Mouse (Mus musculus): ENCODE data around the gene Fcho1. TPM values are rescaled to one million over a fixed set of nuclear protein-coding genes. Genes with fewer than 3 reads are reported as not detected.
A peak's percentile ranks its signal among the peaks of the same experiment; 100 is the strongest.

Fcho1 gene
- polyA plus RNA-seq, 1 experiment from 2014 or later, result 7.4 TPM

GRCm38 (mm10) chr8:71676020-71676741, 49.3 kb downstream of the Fcho1 start, which contains the start of gene Jak3:
TSS of gene Jak3 (plus strand) at chr8:71676296.
- Histone ChIP-seq H3K4me2 (replicated peaks; ENCODE audit: low read depth, low read length) (peak within 1 kb of the TSS; percentile 65), H3K36me3 (ENCODE audit: control insufficient read depth, insufficient read depth, low read length) (no peaks in the 10 kb centered on the region), H3K9ac (replicated peaks; ENCODE audit: low read depth, low read length) (peak within 1 kb of the TSS; percentile 54), H3K27ac (ENCODE audit: low read length) (peak within 1 kb of the TSS; percentile 75; the same call in 1 of the 2 replicates), H3K27me3 (ENCODE audit: control insufficient read depth, insufficient read depth, low read length) (peaks cover 27% of the 10 kb centered on the region), H3K9me3 (ENCODE audit: control insufficient read depth, low read depth, low read length) (no peaks in the 10 kb centered on the region), H3K4me1 (ENCODE audit: control insufficient read depth, insufficient read depth, low read length) (peaks cover 12% of the 10 kb centered on the region; the same call in 1 of the 2 replicates), H3K4me3 (ENCODE audit: low read depth, low read length) (peak within 1 kb of the TSS; percentile 58)
- peak; percentile 42; the same call in 1 of the 2 replicates for ATAC-seq (ENCODE audit: insufficient number of reproducible peaks, insufficient read depth, low FRiP score, low read depth)
- 2% methylated on average over 40 of the region's 40 CpGs for WGBS

DNA sequence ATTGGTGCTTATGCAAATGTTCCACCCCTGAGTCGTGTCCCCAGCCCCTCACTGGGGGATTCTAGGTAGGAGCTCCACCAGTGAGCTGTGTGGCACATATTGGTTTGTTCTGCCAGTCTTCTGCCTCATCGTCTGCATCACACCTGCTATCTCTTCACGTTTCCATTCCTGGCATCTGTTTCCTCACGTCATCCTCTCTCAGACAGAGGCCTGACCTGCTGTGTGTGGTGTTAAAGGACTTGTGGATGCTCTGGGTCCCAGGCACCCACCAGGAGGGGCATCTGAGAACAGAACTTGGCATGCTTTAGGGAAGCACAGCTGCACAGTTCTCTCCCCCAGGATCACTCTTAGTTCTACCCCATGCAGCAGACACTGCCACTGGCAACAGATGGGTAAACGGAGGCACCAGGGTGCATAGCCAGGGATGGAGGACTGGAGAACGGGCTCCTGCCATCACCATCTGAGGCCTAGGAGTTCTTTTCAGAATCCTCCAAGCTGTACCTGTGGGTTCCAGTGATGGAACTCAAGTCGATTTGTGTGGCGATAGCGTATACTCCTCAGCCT, 50.0 kb downstream of the Fcho1 start:
- H3K9me3 ChIP-seq (ENCODE audit: control insufficient read depth, low read depth, low read length), result no peaks in the 10 kb centered on the region
- peak overlapping the region; percentile 58 for H3K4me3 ChIP-seq (ENCODE audit: low read depth, low read length)
- peak overlapping the region; percentile 65 for H3K4me2 ChIP-seq (replicated peaks; ENCODE audit: low read depth, low read length)
- no peak for ATAC-seq (ENCODE audit: insufficient number of reproducible peaks, insufficient read depth, low FRiP score, low read depth)
- WGBS, result 40% methylated on average over 9 of the region's 9 CpGs
- peak overlapping the region; percentile 75; the same call in 1 of the 2 replicates for H3K27ac ChIP-seq (ENCODE audit: low read length)
- H3K27me3 ChIP-seq (ENCODE audit: control insufficient read depth, insufficient read depth, low read length), result peaks cover 22% of the 10 kb centered on the region
- peaks cover 17% of the 10 kb centered on the region; the same call in 1 of the 2 replicates for H3K4me1 ChIP-seq (ENCODE audit: control insufficient read depth, insufficient read depth, low read length)
- no peaks in the 10 kb centered on the region for H3K36me3 ChIP-seq (ENCODE audit: control insufficient read depth, insufficient read depth, low read length)
- H3K9ac ChIP-seq (replicated peaks; ENCODE audit: low read depth, low read length), result no peak overlapping the region

DNA sequence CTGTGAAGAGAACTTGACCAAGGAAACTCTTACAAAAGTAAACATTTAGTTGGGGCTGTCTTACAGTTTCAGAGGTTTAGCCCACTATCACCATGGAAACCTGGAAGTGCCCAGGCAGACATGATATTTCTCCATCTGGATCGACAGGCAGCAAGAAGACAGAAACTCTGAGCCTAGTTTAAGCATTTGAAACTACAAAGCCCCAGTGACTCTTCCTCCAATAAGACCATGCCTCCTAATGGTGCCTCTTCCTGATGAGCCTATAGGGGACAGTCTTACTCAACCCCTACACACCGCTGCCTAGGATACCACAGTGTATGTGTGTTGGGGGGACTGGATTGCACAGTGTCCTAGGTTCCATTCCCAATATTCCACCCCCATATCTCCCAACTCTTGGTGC, 51.4 kb downstream of the Fcho1 start:
- H3K9ac ChIP-seq (replicated peaks; ENCODE audit: low read depth, low read length), result no peak overlapping the region
- H3K27ac ChIP-seq (ENCODE audit: low read length), result no peak overlapping the region
- WGBS, result 72% methylated on average over 2 of the region's 2 CpGs
- ATAC-seq (ENCODE audit: insufficient number of reproducible peaks, insufficient read depth, low FRiP score, low read depth), result no peak
- H3K27me3 ChIP-seq (ENCODE audit: control insufficient read depth, insufficient read depth, low read length), result peaks cover 9% of the 10 kb centered on the region
- no peak overlapping the region for H3K4me3 ChIP-seq (ENCODE audit: low read depth, low read length)
- no peaks in the 10 kb centered on the region for H3K9me3 ChIP-seq (ENCODE audit: control insufficient read depth, low read depth, low read length)
- peaks cover 11% of the 10 kb centered on the region; the same call in 1 of the 2 replicates for H3K4me1 ChIP-seq (ENCODE audit: control insufficient read depth, insufficient read depth, low read length)
- no peak overlapping the region for H3K4me2 ChIP-seq (replicated peaks; ENCODE audit: low read depth, low read length)
- H3K36me3 ChIP-seq (ENCODE audit: control insufficient read depth, insufficient read depth, low read length), result no peaks in the 10 kb centered on the region

- Histone ChIP-seq H3K27ac (ENCODE audit: low read length) (no peak overlapping the region), H3K4me1 (ENCODE audit: control insufficient read depth, insufficient read depth, low read length) (peaks cover 16% of the 10 kb centered on the region; the same call in 1 of the 2 replicates), H3K9ac (replicated peaks; ENCODE audit: low read depth, low read length) (no peak overlapping the region), H3K9me3 (ENCODE audit: control insufficient read depth, low read depth, low read length) (no peaks in the 10 kb centered on the region), H3K4me2 (replicated peaks; ENCODE audit: low read depth, low read length) (peak overlapping the region; percentile 99; the same call in 1 of the 2 replicates), H3K27me3 (ENCODE audit: control insufficient read depth, insufficient read depth, low read length) (no peaks in the 10 kb centered on the region), H3K4me3 (ENCODE audit: low read depth, low read length) (peak overlapping the region; percentile 45; the same call in 1 of the 2 replicates), H3K36me3 (ENCODE audit: control insufficient read depth, insufficient read depth, low read length) (no peaks in the 10 kb centered on the region)
- no peak for ATAC-seq (ENCODE audit: insufficient number of reproducible peaks, insufficient read depth, low FRiP score, low read depth)
- WGBS, result 62% methylated on average over 6 of the region's 6 CpGs
Measured at GRCm38 (mm10) chr8:71672168-71672735, 53.3 kb downstream of the Fcho1 start.

DNA sequence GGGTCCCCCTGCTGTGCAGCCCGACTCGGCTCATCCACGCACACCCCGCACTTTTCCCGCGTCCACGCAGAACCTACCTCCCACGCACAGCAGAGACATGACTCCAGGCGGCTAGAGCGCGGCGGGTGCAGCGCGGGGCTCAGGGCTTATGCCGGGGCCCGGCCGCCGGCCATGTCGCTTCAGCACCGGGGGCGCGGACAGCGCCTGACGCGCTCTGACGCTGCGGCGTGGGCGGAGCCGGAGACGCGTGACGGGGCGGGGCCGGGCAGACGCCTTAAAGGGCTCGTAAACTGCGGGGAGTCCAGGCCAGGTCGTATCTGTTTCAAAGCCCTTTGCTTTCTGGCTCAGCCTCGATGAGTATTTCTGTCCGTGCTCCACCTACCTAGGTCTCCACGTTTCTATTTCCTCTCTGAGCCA, 54.0 kb downstream of the Fcho1 start, which contains the start of gene Unc13a:
TSS of gene Unc13a (minus strand) at position 209 of the 417 bp plus-strand sequence.
- no peak within 1 kb of the TSS for H3K27ac ChIP-seq (ENCODE audit: low read length)
- no peaks in the 10 kb centered on the region for H3K36me3 ChIP-seq (ENCODE audit: control insufficient read depth, insufficient read depth, low read length)
- H3K4me1 ChIP-seq (ENCODE audit: control insufficient read depth, insufficient read depth, low read length), result peaks cover 16% of the 10 kb centered on the region; the same call in 1 of the 2 replicates
- H3K4me2 ChIP-seq (replicated peaks; ENCODE audit: low read depth, low read length), result peak within 1 kb of the TSS; percentile 99
- H3K9me3 ChIP-seq (ENCODE audit: control insufficient read depth, low read depth, low read length), result no peaks in the 10 kb centered on the region
- H3K9ac ChIP-seq (replicated peaks; ENCODE audit: low read depth, low read length), result no peak within 1 kb of the TSS
- under 1% methylated on average over 42 of the region's 42 CpGs for WGBS
- peak; percentile 59 for ATAC-seq (ENCODE audit: insufficient number of reproducible peaks, insufficient read depth, low FRiP score, low read depth)
- H3K27me3 ChIP-seq (ENCODE audit: control insufficient read depth, insufficient read depth, low read length), result no peaks in the 10 kb centered on the region
- H3K4me3 ChIP-seq (ENCODE audit: low read depth, low read length), result peak within 1 kb of the TSS; percentile 45

DNA sequence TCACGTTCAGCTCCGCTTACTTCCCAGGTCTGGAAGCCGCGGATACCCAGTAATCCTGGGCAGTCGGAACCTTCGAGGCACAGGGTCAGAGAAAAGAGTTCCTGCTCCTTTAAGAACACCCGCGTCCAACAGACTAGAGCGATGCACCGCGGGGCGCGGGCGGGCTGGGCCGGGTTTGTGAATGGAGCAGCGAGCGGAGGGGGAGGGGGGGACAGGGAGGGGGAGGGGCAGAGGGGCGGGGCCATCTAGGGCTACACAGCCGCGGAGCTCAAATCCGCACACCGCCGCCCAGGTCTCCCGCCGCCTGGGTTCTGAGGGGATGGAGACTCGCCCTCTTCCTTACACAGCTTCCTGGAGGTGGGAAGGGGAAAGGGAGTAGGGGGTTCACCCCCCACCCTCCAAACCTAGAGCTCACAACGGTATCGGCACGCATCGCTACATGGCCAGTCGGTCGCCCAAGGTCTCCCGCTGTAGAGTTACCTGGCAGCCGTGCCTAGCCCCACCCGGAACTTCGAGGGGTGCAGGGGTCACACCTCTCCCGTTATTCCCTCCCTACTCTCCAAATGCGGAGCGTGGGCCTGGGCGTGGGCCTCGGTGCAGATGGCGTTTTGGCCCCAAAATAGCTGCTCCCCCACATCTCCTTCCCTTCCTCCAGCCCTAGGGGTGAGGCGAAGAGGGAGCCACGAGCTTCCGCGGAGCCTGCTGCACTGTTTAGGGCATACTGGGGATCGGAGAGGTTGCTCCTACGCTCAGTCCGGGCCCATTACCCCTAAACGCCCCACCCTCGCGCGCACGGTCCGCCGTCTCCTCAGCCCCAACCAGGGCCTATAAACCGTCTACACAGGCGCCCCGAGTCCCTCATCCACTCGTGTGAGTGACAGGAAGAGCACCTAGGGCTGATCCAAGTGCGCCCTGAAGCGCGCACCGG, 54.6 kb downstream of the Fcho1 start:
- WGBS, result under 1% methylated on average over 59 of the region's 64 CpGs
- ATAC-seq (ENCODE audit: insufficient number of reproducible peaks, insufficient read depth, low FRiP score, low read depth), result peak; percentile 10; the same call in 1 of the 2 replicates
- H3K9ac ChIP-seq (replicated peaks; ENCODE audit: low read depth, low read length), result no peak overlapping the region
- H3K4me3 ChIP-seq (ENCODE audit: low read depth, low read length), result peak overlapping the region; percentile 45
- H3K27ac ChIP-seq (ENCODE audit: low read length), result no peak overlapping the region
- H3K4me2 ChIP-seq (replicated peaks; ENCODE audit: low read depth, low read length), result peak overlapping the region; percentile 99
- H3K4me1 ChIP-seq (ENCODE audit: control insufficient read depth, insufficient read depth, low read length), result peaks cover 17% of the 10 kb centered on the region; the same call in 1 of the 2 replicates
- no peaks in the 10 kb centered on the region for H3K9me3 ChIP-seq (ENCODE audit: control insufficient read depth, low read depth, low read length)
- no peaks in the 10 kb centered on the region for H3K27me3 ChIP-seq (ENCODE audit: control insufficient read depth, insufficient read depth, low read length)
- no peaks in the 10 kb centered on the region for H3K36me3 ChIP-seq (ENCODE audit: control insufficient read depth, insufficient read depth, low read length)

DNA sequence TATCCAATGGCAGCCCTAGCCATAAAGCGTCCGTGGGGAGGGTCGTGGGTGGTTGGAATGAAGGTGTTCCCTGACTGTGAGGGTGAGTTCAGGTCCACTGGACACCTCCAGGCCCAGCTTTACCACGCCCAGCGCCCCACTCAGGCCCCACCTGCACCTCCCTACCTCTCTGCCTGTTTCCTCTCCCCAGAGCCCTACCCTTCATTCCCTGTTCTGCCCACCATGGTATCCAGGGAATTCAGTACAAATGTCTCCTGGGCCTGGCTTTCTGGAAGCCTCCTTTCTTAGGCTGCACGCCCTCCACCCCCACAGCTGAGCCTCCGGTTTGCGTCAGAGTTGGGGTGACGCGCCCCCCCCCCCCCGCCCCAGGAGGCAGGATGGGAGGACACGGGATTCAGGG, 55.3 kb downstream of the Fcho1 start:
- Histone ChIP-seq H3K27me3 (ENCODE audit: control insufficient read depth, insufficient read depth, low read length) (no peaks in the 10 kb centered on the region), H3K36me3 (ENCODE audit: control insufficient read depth, insufficient read depth, low read length) (no peaks in the 10 kb centered on the region), H3K4me1 (ENCODE audit: control insufficient read depth, insufficient read depth, low read length) (peaks cover 20% of the 10 kb centered on the region; the same call in 1 of the 2 replicates), H3K4me3 (ENCODE audit: low read depth, low read length) (peak overlapping the region; percentile 45), H3K27ac (ENCODE audit: low read length) (no peak overlapping the region), H3K4me2 (replicated peaks; ENCODE audit: low read depth, low read length) (peak overlapping the region; percentile 99), H3K9me3 (ENCODE audit: control insufficient read depth, low read depth, low read length) (no peaks in the 10 kb centered on the region), H3K9ac (replicated peaks; ENCODE audit: low read depth, low read length) (no peak overlapping the region)
- no peak for ATAC-seq (ENCODE audit: insufficient number of reproducible peaks, insufficient read depth, low FRiP score, low read depth)
- 10% methylated on average over 12 of the region's 12 CpGs for WGBS
